Mouse (Mus musculus) MEL (cell line): ENCODE measurements at regions not wholly inside any gene's neighbourhood (a gene's known extent, or its start where the extent isn't known, plus 50 kb on each side); places are given as distances from the start of the nearest gene placed in this dataset.

ENCODE experiments used
- DNase-seq: peaks from one replicate; pipeline ENCODE4 v3.0.0; 2011; ENCODE audit warnings: low read depth, low spot score
- H3K27ac ChIP-seq: 2 replicates; pipeline ENCODE4 v1.5.1; 2012; ENCODE audit warnings: low read depth, mild to moderate bottlenecking, control low read depth, low read length, moderate library complexity; ENCODE audit not compliant: control insufficient read depth
- H3K27me3 ChIP-seq, 2 experiments: fragments of 150-350 bp in 1 of 2; sonication (generic) in 1 of 2; 2 replicates each; pipeline ENCODE4 v1.6.1; 2012; ENCODE audit warnings: low read length in 2 of 2, mild to moderate bottlenecking in 2 of 2, improper control_type of control experiment in 1 of 2, moderate library complexity in 1 of 2; ENCODE audit not compliant: insufficient read depth in 2 of 2, control insufficient read depth in 1 of 2
- H3K36me3 ChIP-seq, 2 experiments: 2 replicates each; pipeline ENCODE4 v1.6.1; 2012 to 2014; ENCODE audit warnings: low read length in 2 of 2, improper control_type of control experiment in 1 of 2, inconsistent platforms in 1 of 2, mild to moderate bottlenecking in 1 of 2; ENCODE audit not compliant: insufficient read depth in 2 of 2, control insufficient read depth in 1 of 2
- H3K4me1 ChIP-seq, 2 experiments: fragments of 150-350 bp in 1 of 2; sonication (generic) in 1 of 2; 2 replicates each; pipeline ENCODE4 v1.6.1; 2012; ENCODE audit warnings: low read length in 2 of 2, improper control_type of control experiment in 1 of 2, mild to moderate bottlenecking in 1 of 2; ENCODE audit not compliant: insufficient read depth in 2 of 2, control insufficient read depth in 1 of 2
- H3K4me3 ChIP-seq, 2 experiments: fragments of 150-350 bp in 1 of 2; sonication (generic) in 1 of 2; 2 replicates each; pipeline ENCODE4 v1.5.1; 2012; ENCODE audit warnings: low read depth in 2 of 2, low read length in 2 of 2, mild to moderate bottlenecking in 2 of 2, moderate library complexity in 2 of 2, control low read depth in 1 of 2, improper control_type of control experiment in 1 of 2; ENCODE audit not compliant: control insufficient read depth in 1 of 2, insufficient read depth in 1 of 2
- H3K79me2 ChIP-seq: 2 replicates; pipeline ENCODE4 v1.6.1; 2012; ENCODE audit warnings: mild to moderate bottlenecking, low read length, moderate library complexity; ENCODE audit not compliant: control insufficient read depth, poor library complexity, insufficient read depth
- H3K9ac ChIP-seq: 2 replicates; pipeline ENCODE4 v1.6.1; 2012; ENCODE audit warnings: low read depth, mild to moderate bottlenecking, control low read depth, low read length, moderate library complexity; ENCODE audit not compliant: control insufficient read depth, poor library complexity, severe bottlenecking
- H3K9me3 ChIP-seq: fragments of 150-350 bp; sonication (generic); replicated peaks from 2 replicates; pipeline ENCODE4 v1.6.1; 2012; ENCODE audit warnings: mild to moderate bottlenecking, low read length, improper control_type of control experiment, moderate library complexity; ENCODE audit not compliant: insufficient read depth
- BHLHE40 ChIP-seq: IDR thresholded peaks from 2 replicates; pipeline ENCODE4 v1.6.1; 2012; ENCODE audit warnings: low read depth, mild to moderate bottlenecking, inconsistent platforms, low read length, improper control_type of control experiment, borderline replicate concordance
- CTCF ChIP-seq, 3 experiments: IDR thresholded peaks in 2 of 3; conservative IDR thresholded peaks in 1 of 3; 2 replicates each; pipeline ENCODE4 v1.5.1; 2011 to 2012; ENCODE audit warnings: low read length in 3 of 3, low read depth in 2 of 3, mild to moderate bottlenecking in 2 of 3, improper control_type of control experiment in 1 of 3, inconsistent platforms in 1 of 3, mixed read lengths in 1 of 3, moderate library complexity in 1 of 3; ENCODE audit not compliant: control insufficient read depth in 1 of 3, insufficient read depth in 1 of 3, poor library complexity in 1 of 3, severe bottlenecking in 1 of 3
- EP300 ChIP-seq, 2 experiments: IDR thresholded peaks; 2 replicates each; pipeline ENCODE4 v1.6.1; 2011; ENCODE audit warnings: improper control_type of control experiment in 2 of 2, low read length in 2 of 2, low read depth in 1 of 2, mild to moderate bottlenecking in 1 of 2
- ETS1 ChIP-seq: IDR thresholded peaks from 2 replicates; pipeline ENCODE4 v1.6.1; 2012; ENCODE audit warnings: low read depth, mild to moderate bottlenecking, inconsistent platforms, low read length, improper control_type of control experiment, moderate library complexity
- GABPA ChIP-seq: IDR thresholded peaks from 2 replicates; pipeline ENCODE4 v1.6.1; 2012; ENCODE audit warnings: low read depth, mild to moderate bottlenecking, inconsistent platforms, low read length, improper control_type of control experiment, moderate library complexity
- GATA1 ChIP-seq: IDR thresholded peaks from 2 replicates; pipeline ENCODE4 v1.6.1; 2011; ENCODE audit warnings: low read depth, low read length, improper control_type of control experiment
- JUND ChIP-seq: IDR thresholded peaks from 2 replicates; pipeline ENCODE4 v1.6.1; 2011; ENCODE audit warnings: low read depth, mild to moderate bottlenecking, improper control_type of control experiment, low read length
- KAT2A ChIP-seq: conservative IDR thresholded peaks from 2 replicates; pipeline ENCODE4 v1.6.1; 2012; ENCODE audit warnings: low read depth, low read length, improper control_type of control experiment, inconsistent platforms
- MAZ ChIP-seq: IDR thresholded peaks from 2 replicates; pipeline ENCODE4 v1.6.1; 2012; ENCODE audit warnings: low read depth, mild to moderate bottlenecking, inconsistent platforms, low read length, improper control_type of control experiment
- MEF2A ChIP-seq: IDR thresholded peaks from 2 replicates; pipeline ENCODE4 v1.6.1; 2014; ENCODE audit warnings: low read depth, mild to moderate bottlenecking, inconsistent platforms, low read length, improper control_type of control experiment; ENCODE audit not compliant: poor library complexity, insufficient replicate concordance, severe bottlenecking; ENCODE audit errors: extremely low read depth
- MXI1 ChIP-seq: IDR thresholded peaks from 2 replicates; pipeline ENCODE4 v1.6.1; 2011; ENCODE audit warnings: mild to moderate bottlenecking, low read depth, low read length, improper control_type of control experiment
- MYB ChIP-seq: IDR thresholded peaks from 2 replicates; pipeline ENCODE4 v1.6.1; 2011; ENCODE audit warnings: mild to moderate bottlenecking, low read depth, low read length, improper control_type of control experiment
- MYC ChIP-seq: IDR thresholded peaks from 2 replicates; pipeline ENCODE4 v1.6.1; 2011; ENCODE audit warnings: low read depth, mild to moderate bottlenecking, low read length, improper control_type of control experiment, moderate library complexity
- NRF1 ChIP-seq: IDR thresholded peaks from 2 replicates; pipeline ENCODE4 v1.6.1; 2014; ENCODE audit warnings: low read depth, mild to moderate bottlenecking, inconsistent platforms, low read length, improper control_type of control experiment, moderate library complexity; ENCODE audit not compliant: poor library complexity, insufficient read depth, severe bottlenecking
- POLR2A ChIP-seq, 2 experiments: IDR thresholded peaks; 2 replicates each; pipeline ENCODE4 v1.6.1; 2011 to 2012; ENCODE audit warnings: low read length in 2 of 2, mild to moderate bottlenecking in 2 of 2, control low read depth in 1 of 2, improper control_type of control experiment in 1 of 2, low read depth in 1 of 2, moderate library complexity in 1 of 2; ENCODE audit not compliant: control insufficient read depth in 1 of 2, insufficient read depth in 1 of 2, poor library complexity in 1 of 2
- POLR2AphosphoS2 ChIP-seq: IDR thresholded peaks from 2 replicates; pipeline ENCODE4 v1.6.1; 2011; ENCODE audit warnings: low read length, improper control_type of control experiment
- POLR2AphosphoS5 ChIP-seq: IDR thresholded peaks from 2 replicates; pipeline ENCODE4 v1.6.1; 2012; ENCODE audit warnings: low read depth, borderline replicate concordance, mild to moderate bottlenecking, inconsistent platforms, low read length, moderate library complexity, mixed read lengths
- SIN3A ChIP-seq: IDR thresholded peaks from 2 replicates; pipeline ENCODE4 v1.6.1; 2012; ENCODE audit warnings: low read length, improper control_type of control experiment, inconsistent platforms
- TAL1 ChIP-seq: IDR thresholded peaks from 2 replicates; pipeline ENCODE4 v1.6.1; 2012; ENCODE audit warnings: mild to moderate bottlenecking, inconsistent platforms, low read length, moderate library complexity, mixed read lengths
- TBP ChIP-seq: IDR thresholded peaks from 2 replicates; pipeline ENCODE4 v1.8.0; 2011; ENCODE audit warnings: low read depth, low read length, improper control_type of control experiment
- TCF12 ChIP-seq: IDR thresholded peaks from 2 replicates; pipeline ENCODE4 v1.6.1; 2014; ENCODE audit warnings: low read depth, mild to moderate bottlenecking, inconsistent platforms, low read length, improper control_type of control experiment, moderate library complexity
- USF1 ChIP-seq: IDR thresholded peaks from 2 replicates; pipeline ENCODE4 v1.6.1; 2014; ENCODE audit warnings: low read depth, mild to moderate bottlenecking, inconsistent platforms, low read length, improper control_type of control experiment, moderate library complexity
- USF2 ChIP-seq, 2 experiments: IDR thresholded peaks; 2 replicates each; pipeline ENCODE4 v1.6.1; 2011 to 2012; ENCODE audit warnings: improper control_type of control experiment in 2 of 2, low read length in 2 of 2, borderline replicate concordance in 1 of 2, inconsistent platforms in 1 of 2, low read depth in 1 of 2, mild to moderate bottlenecking in 1 of 2; ENCODE audit not compliant: insufficient read depth in 1 of 2
- ZKSCAN1 ChIP-seq: IDR thresholded peaks from 2 replicates; pipeline ENCODE4 v1.6.1; 2012; ENCODE audit warnings: low read depth, mild to moderate bottlenecking, inconsistent platforms, low read length, improper control_type of control experiment, moderate library complexity
- ZNF384 ChIP-seq: IDR thresholded peaks from 2 replicates; pipeline ENCODE4 v1.6.1; 2012; ENCODE audit warnings: low read depth, mild to moderate bottlenecking, inconsistent platforms, low read length, improper control_type of control experiment

GRCm38 (mm10) chr12:92723022-92723421, 874.1 kb upstream of the Sel1l start:
- no peaks in the 10 kb centered on the region for H3K9me3 ChIP-seq
- H3K79me2 ChIP-seq: no peaks in the 10 kb centered on the region
- H3K36me3 ChIP-seq: no peaks in the 10 kb centered on the region
- no peaks in the 10 kb centered on the region for H3K27me3 ChIP-seq
- H3K9ac ChIP-seq: no peak overlapping the region
- no peak for DNase-seq
- H3K4me3 ChIP-seq: no peak overlapping the region
- no peaks in the 10 kb centered on the region for H3K4me1 ChIP-seq
- no peak overlapping the region for H3K27ac ChIP-seq
- TF ChIP-seq MYC: no peak
- no peak for TF ChIP-seq MAZ
- TF ChIP-seq BHLHE40: no peak

- no peaks in the 10 kb centered on the region for H3K9me3 ChIP-seq
- H3K9ac ChIP-seq: no peak overlapping the region
- H3K4me3 ChIP-seq: no peak overlapping the region
- no peaks in the 10 kb centered on the region for H3K27me3 ChIP-seq
- TF ChIP-seq MYB (no peak), TCF12 (no peak), ZNF384 (no peak), MXI1 (no peak), POLR2AphosphoS2 (no peak), SIN3A (no peak), GABPA (no peak), JUND (no peak)
- no peaks in the 10 kb centered on the region for H3K4me1 ChIP-seq
- no peaks in the 10 kb centered on the region for H3K79me2 ChIP-seq
- H3K27ac ChIP-seq: no peak overlapping the region
- no peaks in the 10 kb centered on the region for H3K36me3 ChIP-seq
- no peak for DNase-seq
Measured at GRCm38 (mm10) chr12:92713415-92713814, 864.5 kb upstream of the Sel1l start.

GRCm38 (mm10) chr12:92708466-92708865, 859.5 kb upstream of the Sel1l start:
- H3K27ac ChIP-seq: no peak overlapping the region
- H3K79me2 ChIP-seq: no peaks in the 10 kb centered on the region
- H3K9ac ChIP-seq: no peak overlapping the region
- H3K27me3 ChIP-seq: no peaks in the 10 kb centered on the region
- H3K36me3 ChIP-seq: no peaks in the 10 kb centered on the region
- no peak for DNase-seq
- H3K4me1 ChIP-seq: no peaks in the 10 kb centered on the region
- H3K9me3 ChIP-seq: no peaks in the 10 kb centered on the region
- TF ChIP-seq ETS1: no peak
- TF ChIP-seq NRF1: no peak
- TF ChIP-seq MYC: no peak
- TF ChIP-seq USF2 (IDR thresholded peaks at IDR 0.05; ENCODE audit: borderline replicate concordance in 1 of 2, insufficient read depth in 1 of 2, low read depth in 1 of 2, low read length in 2 of 2): no peak
- no peak for TF ChIP-seq POLR2AphosphoS5
- TF ChIP-seq MEF2A: no peak
- no peak for TF ChIP-seq USF1
- TF ChIP-seq TAL1: no peak
- TF ChIP-seq EP300 (IDR thresholded peaks at IDR 0.05; ENCODE audit: low read depth in 1 of 2, low read length in 2 of 2): no peak
- TF ChIP-seq TBP: no peak
- TF ChIP-seq POLR2A (IDR thresholded peaks at IDR 0.05; ENCODE audit: control insufficient read depth in 1 of 2, insufficient read depth in 1 of 2, low read depth in 1 of 2, low read length in 2 of 2, poor library complexity in 1 of 2): no peak
- no peak for TF ChIP-seq CTCF (IDR thresholded peaks at IDR 0.05 in 2 of 3, conservative IDR thresholded peaks at IDR 0.05 in 1 of 3; ENCODE audit: control insufficient read depth in 1 of 3, insufficient read depth in 1 of 3, low read depth in 2 of 3, low read length in 3 of 3, poor library complexity in 1 of 3, severe bottlenecking in 1 of 3)
- no peak for TF ChIP-seq MXI1
- TF ChIP-seq GABPA: no peak
- no peak for TF ChIP-seq JUND
- TF ChIP-seq ZKSCAN1: no peak
- no peak for TF ChIP-seq GATA1
- TF ChIP-seq ZNF384: no peak
- TF ChIP-seq KAT2A: no peak
- TF ChIP-seq, all 39 proteins: peak for 0
- H3K4me3 ChIP-seq: no peak overlapping the region
